Mouse (Mus musculus) limb, embryonic 11.5 days (tissue): ENCODE measurements around the gene Slmap. TPM values are rescaled to one million over a fixed set of nuclear protein-coding genes. Genes with fewer than 3 reads are reported as not detected.
"Not testable (repeated sequence)": the region's sequence is repeated elsewhere in the genome, so short reads cannot be mapped to it uniquely, and the experiment has no call there.

Experiments used
- ATAC-seq: fragments of 200-750 bp; cut with Nextera tagmentation; 2 replicates; pipeline ENCODE4 v1.8.0; 2017; ENCODE audit warnings: low read depth; ENCODE audit not compliant: insufficient number of reproducible peaks, low FRiP score, low TSS enrichment
- DNase-seq: peaks from one replicate; pipeline ENCODE4 v3.0.0-alpha.2; 2015; ENCODE audit warnings: low spot score
- H3K27ac ChIP-seq: fragments of 300-500 bp; sonication (generic); replicated peaks from 2 replicates; pipeline ENCODE4 v1.5.1; 2014; ENCODE audit warnings: low read depth, mild to moderate bottlenecking, low read length
- H3K27me3 ChIP-seq: fragments of 300-500 bp; sonication (generic); 2 replicates; pipeline ENCODE4 v1.6.1; 2014; ENCODE audit warnings: mild to moderate bottlenecking, low read length, mixed read lengths; ENCODE audit not compliant: control insufficient read depth, insufficient read depth
- H3K36me3 ChIP-seq: fragments of 300-500 bp; sonication (generic); 2 replicates; pipeline ENCODE4 v1.6.1; 2014; ENCODE audit warnings: mild to moderate bottlenecking, low read length, moderate library complexity, mixed read lengths; ENCODE audit not compliant: control insufficient read depth, insufficient read depth
- H3K4me1 ChIP-seq: fragments of 300-500 bp; sonication (generic); 2 replicates; pipeline ENCODE4 v1.6.1; 2014; ENCODE audit warnings: low read length, mixed read lengths; ENCODE audit not compliant: control insufficient read depth, insufficient read depth
- H3K4me2 ChIP-seq: fragments of 300-500 bp; sonication (generic); 2 replicates; pipeline ENCODE4 v1.6.1; 2014; ENCODE audit warnings: low read depth, mild to moderate bottlenecking, moderate library complexity; ENCODE audit not compliant: severe bottlenecking
- H3K4me3 ChIP-seq: fragments of 300-500 bp; sonication (generic); 2 replicates; pipeline ENCODE4 v1.5.1; 2014; ENCODE audit warnings: low read depth, low read length
- H3K9ac ChIP-seq: fragments of 300-500 bp; sonication (generic); 2 replicates; pipeline ENCODE4 v1.6.1; 2014; ENCODE audit warnings: mild to moderate bottlenecking, low read length
- H3K9me3 ChIP-seq: fragments of 300-500 bp; sonication (generic); 2 replicates; pipeline ENCODE4 v1.6.1; 2016; ENCODE audit warnings: low read length; ENCODE audit not compliant: control insufficient read depth
- WGBS: fragments of 180-500 bp; shearing (Covaris S2); extraction: QIAGEN DNeasy Blood & Tissue Kit; methylation state at CpG from one replicate; pipeline ENCODE4 v1.1.7; 2014; 5-methylcytosine and 5-hydroxymethylcytosine counted together
- polyA plus RNA-seq: library from polyadenylated mRNA; unstranded; fragments of >200 nt; fragmentation: Nextera tagmentation; extraction: Ambion mirVana; gene quantifications from 2 replicates; pipeline ENCODE4 v1.2.1, GENCODE M21; 2014

Slmap gene
- polyA plus RNA-seq, 1 experiment from 2014 or later, result 21.2 TPM

- Histone ChIP-seq H3K27me3 (no peaks in the 10 kb centered on the region), H3K4me1 (no peaks in the 10 kb centered on the region), H3K27ac (no peak overlapping the region), H3K36me3 (peaks cover 5% of the 10 kb centered on the region), H3K4me2 (no peak overlapping the region), H3K9me3 (no peaks in the 10 kb centered on the region), H3K9ac (no peak overlapping the region), H3K4me3 (no peak overlapping the region)
- WGBS, result 70% methylated on average over 3 of the region's 3 CpGs
- ATAC-seq (no peak), DNase-seq (no peak)
Observed at GRCm38 (mm10) chr14:26525955-26526354, 8.8 kb downstream of the Slmap start.

GRCm38 (mm10) chr14:26523082-26523481, 11.6 kb downstream of the Slmap start:
- Histone ChIP-seq H3K9me3 (no peaks in the 10 kb centered on the region), H3K9ac (no peak overlapping the region), H3K4me2 (no peak overlapping the region), H3K27me3 (no peaks in the 10 kb centered on the region), H3K36me3 (peaks cover 2% of the 10 kb centered on the region; the same call in 1 of the 2 replicates), H3K4me3 (no peak overlapping the region), H3K27ac (no peak overlapping the region), H3K4me1 (no peaks in the 10 kb centered on the region)
- ATAC-seq (no peak), DNase-seq (no peak)
- WGBS, result 89% methylated on average over 2 of the region's 2 CpGs

- Histone ChIP-seq H3K4me1 (no peaks in the 10 kb centered on the region), H3K36me3 (no peaks in the 10 kb centered on the region), H3K27ac (no peak overlapping the region), H3K9ac (no peak overlapping the region), H3K4me2 (no peak overlapping the region), H3K9me3 (no peaks in the 10 kb centered on the region), H3K4me3 (no peak overlapping the region), H3K27me3 (no peaks in the 10 kb centered on the region)
- no peak for DNase-seq
- 90% methylated on average over 4 of the region's 4 CpGs for WGBS
- ATAC-seq, result no peak
Observed at GRCm38 (mm10) chr14:26519831-26520230, 14.9 kb downstream of the Slmap start.

- WGBS, result 88% methylated on average over 4 of the region's 4 CpGs
- H3K9me3 ChIP-seq, result no peaks in the 10 kb centered on the region
- ATAC-seq, result no peak
- DNase-seq, result no peak
- H3K27me3 ChIP-seq, result no peaks in the 10 kb centered on the region
- H3K4me3 ChIP-seq, result no peak overlapping the region
- no peaks in the 10 kb centered on the region for H3K4me1 ChIP-seq
- no peak overlapping the region for H3K9ac ChIP-seq
- H3K4me2 ChIP-seq, result no peak overlapping the region
- no peaks in the 10 kb centered on the region for H3K36me3 ChIP-seq
- H3K27ac ChIP-seq, result no peak overlapping the region
Observed at GRCm38 (mm10) chr14:26517843-26518242, 16.9 kb downstream of the Slmap start.

- not testable (repeated sequence) for H3K27me3 ChIP-seq
Observed at GRCm38 (mm10) chr14:26516232-26516631, 18.5 kb downstream of the Slmap start.

GRCm38 (mm10) chr14:26515802-26516201, 18.9 kb downstream of the Slmap start:
- ATAC-seq (no peak), DNase-seq (no peak)
- H3K27me3 ChIP-seq, result no peaks in the 10 kb centered on the region
- H3K27ac ChIP-seq, result no peak overlapping the region
- no peak overlapping the region for H3K4me2 ChIP-seq
- H3K4me1 ChIP-seq, result no peaks in the 10 kb centered on the region
- 89% methylated on average over 9 of the region's 9 CpGs for WGBS
- no peaks in the 10 kb centered on the region for H3K9me3 ChIP-seq
- no peak overlapping the region for H3K9ac ChIP-seq
- H3K36me3 ChIP-seq, result no peaks in the 10 kb centered on the region
- no peak overlapping the region for H3K4me3 ChIP-seq

More at GRCm38 (mm10) chr14:26516232-26516631, 18.5 kb downstream of the Slmap start:
- not testable (repeated sequence) for H3K27ac ChIP-seq, H3K9ac ChIP-seq, H3K4me3 ChIP-seq, ATAC-seq, H3K4me2 ChIP-seq, DNase-seq, H3K9me3 ChIP-seq, H3K4me1 ChIP-seq, H3K36me3 ChIP-seq
- WGBS, result 89% methylated on average over 2 of the region's 2 CpGs

- H3K27ac ChIP-seq, result no peak overlapping the region
- H3K27me3 ChIP-seq, result no peaks in the 10 kb centered on the region
- H3K9ac ChIP-seq, result no peak overlapping the region
- 90% methylated on average over 2 of the region's 2 CpGs for WGBS
- H3K9me3 ChIP-seq, result no peaks in the 10 kb centered on the region
- no peak for ATAC-seq
- no peak for DNase-seq
- no peaks in the 10 kb centered on the region for H3K4me1 ChIP-seq
- H3K4me3 ChIP-seq, result no peak overlapping the region
- no peaks in the 10 kb centered on the region for H3K36me3 ChIP-seq
- no peak overlapping the region for H3K4me2 ChIP-seq
Observed at GRCm38 (mm10) chr14:26510545-26510944, 24.2 kb downstream of the Slmap start.

GRCm38 (mm10) chr14:26508150-26508549, 26.6 kb downstream of the Slmap start:
- ATAC-seq, result no peak
- 79% methylated on average over 6 of the region's 6 CpGs for WGBS
- no peaks in the 10 kb centered on the region for H3K9me3 ChIP-seq
- no peaks in the 10 kb centered on the region for H3K27me3 ChIP-seq
- no peak overlapping the region for H3K27ac ChIP-seq
- no peak overlapping the region for H3K4me3 ChIP-seq
- H3K36me3 ChIP-seq, result no peaks in the 10 kb centered on the region
- no peaks in the 10 kb centered on the region for H3K4me1 ChIP-seq
- no peak for DNase-seq
- no peak overlapping the region for H3K4me2 ChIP-seq
- no peak overlapping the region for H3K9ac ChIP-seq

GRCm38 (mm10) chr14:26507361-26507760, 27.4 kb downstream of the Slmap start:
- no peak overlapping the region for H3K4me2 ChIP-seq
- ATAC-seq (no peak), DNase-seq (no peak)
- WGBS, result 84% methylated on average over 4 of the region's 4 CpGs
- no peak overlapping the region for H3K27ac ChIP-seq
- H3K9ac ChIP-seq, result no peak overlapping the region
- H3K27me3 ChIP-seq, result no peaks in the 10 kb centered on the region
- H3K4me3 ChIP-seq, result no peak overlapping the region
- H3K36me3 ChIP-seq, result no peaks in the 10 kb centered on the region
- no peaks in the 10 kb centered on the region for H3K9me3 ChIP-seq
- H3K4me1 ChIP-seq, result no peaks in the 10 kb centered on the region
